Mouse (Mus musculus) macrophage (primary cell): Measurements from ENCODE around the gene Itsn2. TPM values are rescaled to one million over a fixed set of nuclear protein-coding genes. Genes with fewer than 3 reads are reported as not detected.
"Not testable (repeated sequence)": the region's sequence is repeated elsewhere in the genome, so short reads cannot be mapped to it uniquely, and the experiment has no call there.

ENCODE experiments used
- H3K27ac ChIP-seq: fragments of 350-480 bp; formaldehyde crosslinking; 2 replicates; pipeline ENCODE4 v1.9.0; 2021
- H3K36me3 ChIP-seq: fragments of 350-480 bp; formaldehyde crosslinking; 2 replicates; pipeline ENCODE4 v1.9.0; 2021; ENCODE audit errors: inconsistent target
- H3K4me3 ChIP-seq: fragments of 350-480 bp; formaldehyde crosslinking; 2 replicates; pipeline ENCODE4 v1.9.0; 2021; ENCODE audit errors: inconsistent target
- H3K79me2 ChIP-seq: fragments of 350-480 bp; formaldehyde crosslinking; 2 replicates; pipeline ENCODE4 v1.9.0; 2021; ENCODE audit errors: inconsistent target
- WGBS: methylation state at CpG from one replicate; pipeline ENCODE4 v1.1.7; 2026; ENCODE audit warnings: inconsistent platforms; ENCODE audit not compliant: missing documents; 5-methylcytosine and 5-hydroxymethylcytosine counted together
- polyA plus RNA-seq: library from polyadenylated mRNA; stranded (reverse); fragments of 250-400 nt; gene quantifications from 3 replicates; pipeline ENCODE4 v1.2.4, GENCODE M21; 2018; ENCODE audit warnings: inconsistent platforms

Gene Itsn2
- polyA plus RNA-seq, 1 experiment from 2014 or later: 104 TPM

DNA sequence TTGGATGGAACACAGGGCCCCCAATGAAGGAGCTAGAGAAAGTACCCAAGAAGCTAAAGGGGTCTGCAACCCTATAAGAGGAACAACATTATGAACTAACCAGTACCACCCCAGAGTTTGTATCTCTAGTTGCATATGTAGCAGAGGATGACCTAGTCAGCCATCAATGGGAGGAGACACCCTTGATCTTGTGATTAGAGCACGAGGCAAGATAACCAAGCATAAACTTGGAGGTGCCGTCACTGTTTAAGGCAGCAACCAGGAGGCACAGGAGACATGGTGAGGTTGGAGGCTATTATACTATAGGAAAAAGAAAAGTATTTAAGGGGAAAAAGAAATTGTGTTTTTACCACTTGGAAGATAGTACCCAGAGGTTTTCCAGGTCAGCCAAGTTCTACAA is 64.4 kb downstream of the Itsn2 start:
- H3K27ac ChIP-seq: no peak overlapping the region

DNA sequence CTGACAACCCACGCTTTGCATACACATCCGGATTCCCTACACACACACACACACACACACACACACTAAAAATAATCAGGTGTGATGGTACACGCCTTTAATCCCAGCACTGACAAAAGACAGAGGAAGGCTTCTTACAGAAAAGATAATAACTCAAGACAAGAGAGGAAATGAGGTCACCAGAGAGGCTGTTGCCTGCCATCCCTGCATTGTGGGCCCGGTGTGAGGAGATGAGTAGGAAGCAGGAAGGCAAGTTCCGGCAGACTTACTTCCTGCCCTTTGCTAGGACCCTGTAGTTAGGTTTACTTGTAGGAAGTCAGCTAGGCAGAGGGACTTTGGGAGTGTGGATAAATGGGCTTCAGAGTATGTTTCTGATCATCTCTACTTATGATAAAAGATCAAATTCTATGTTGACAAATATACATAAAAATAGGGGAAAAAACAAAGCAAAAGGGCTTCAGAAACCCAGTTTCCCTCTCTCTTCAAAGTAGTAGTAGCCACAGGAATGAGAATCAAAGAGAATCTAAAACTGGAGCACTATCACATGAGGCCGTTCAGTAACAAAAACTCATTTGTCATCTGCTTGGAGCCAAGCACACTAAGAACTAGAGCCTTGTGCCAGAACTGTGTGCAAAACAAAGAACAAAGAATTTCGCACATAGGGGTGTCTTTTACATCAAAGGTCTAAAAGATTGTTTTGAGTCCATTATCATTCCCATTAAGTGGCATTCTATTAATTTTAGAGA is 72.7 kb downstream of the Itsn2 start:
- Histone ChIP-seq H3K79me2 (no peaks in the 10 kb centered on the region), H3K36me3 (peaks cover 56% of the 10 kb centered on the region), H3K4me3 (no peak overlapping the region), H3K27ac (no peak overlapping the region)
- WGBS: 91% methylated on average over 7 of the region's 7 CpGs

More for the DNA sequence above, 64.4 kb downstream of the Itsn2 start:
- Histone ChIP-seq H3K79me2 (no peaks in the 10 kb centered on the region), H3K4me3 (no peak overlapping the region), H3K36me3 (peaks cover 74% of the 10 kb centered on the region)
- 94% methylated on average over 2 of the region's 2 CpGs for WGBS

DNA sequence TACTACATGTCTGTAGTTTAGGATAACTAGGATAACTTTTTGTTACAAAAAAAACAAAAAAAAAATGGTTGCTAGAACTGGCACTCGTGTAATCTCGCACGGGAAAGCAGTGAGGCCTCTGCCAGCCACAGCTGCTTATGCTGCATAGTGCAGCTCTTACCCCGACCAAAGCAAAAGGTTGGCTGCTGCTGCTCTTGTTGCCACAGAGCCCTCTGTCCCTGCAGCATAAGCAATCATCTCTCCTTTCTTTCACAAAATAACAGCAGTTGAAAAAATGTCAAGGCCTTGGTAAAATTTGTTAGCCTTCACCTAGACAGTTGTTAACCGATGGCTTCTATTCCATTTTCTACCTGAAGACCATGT is 73.2 kb downstream of the Itsn2 start:
- H3K4me3 ChIP-seq: no peak overlapping the region
- no peak overlapping the region for H3K27ac ChIP-seq
- H3K36me3 ChIP-seq: peaks cover 56% of the 10 kb centered on the region
- no peaks in the 10 kb centered on the region for H3K79me2 ChIP-seq
- 98% methylated on average over 5 of the region's 5 CpGs for WGBS

DNA sequence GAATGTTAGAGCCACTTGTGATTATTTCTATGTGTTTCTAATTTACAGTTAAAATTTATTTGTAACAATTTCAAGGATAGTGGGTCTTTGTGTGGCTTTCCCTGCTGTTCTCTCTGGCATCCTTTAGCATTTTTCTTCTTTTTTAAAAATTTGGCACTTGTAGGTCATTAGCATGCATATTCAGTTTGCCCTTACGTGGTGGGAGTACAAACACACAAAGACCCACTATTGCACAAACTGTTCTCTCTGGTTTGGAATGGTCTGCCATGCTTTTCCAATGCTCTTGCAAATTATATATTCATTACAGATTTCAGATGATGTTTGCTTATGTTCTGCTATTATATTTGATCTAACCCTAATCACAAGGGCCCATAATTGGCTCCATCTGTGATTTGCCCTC is 83.9 kb downstream of the Itsn2 start:
- WGBS: 100% methylated on average over 1 of the region's 1 CpGs
- H3K36me3 ChIP-seq: peaks cover 80% of the 10 kb centered on the region
- H3K4me3 ChIP-seq: no peak overlapping the region
- H3K79me2 ChIP-seq: no peaks in the 10 kb centered on the region
- no peak overlapping the region for H3K27ac ChIP-seq

DNA sequence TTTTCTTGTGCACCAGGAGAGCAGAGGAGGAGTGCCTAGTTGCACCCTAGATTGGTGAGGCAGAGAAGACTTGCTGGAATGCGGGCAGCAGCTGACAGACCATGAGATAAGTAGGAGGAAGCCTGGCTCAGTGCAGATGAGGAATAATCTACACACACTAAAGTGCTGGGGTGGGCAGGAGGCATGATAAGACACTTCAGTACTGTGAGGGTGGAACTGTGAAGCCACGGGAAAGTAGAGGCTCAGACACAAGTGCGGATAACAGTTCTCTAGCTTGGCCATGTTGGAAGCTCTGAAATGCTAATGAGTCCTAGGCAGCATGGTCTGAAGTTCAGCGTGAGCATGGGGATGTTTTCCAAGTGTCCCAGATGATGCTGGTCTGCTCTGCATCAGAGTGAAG is 87.5 kb downstream of the Itsn2 start:
- 91% methylated on average over 4 of the region's 4 CpGs for whole genome bisulfite sequencing
- H3K27ac ChIP-seq: no peak overlapping the region

DNA sequence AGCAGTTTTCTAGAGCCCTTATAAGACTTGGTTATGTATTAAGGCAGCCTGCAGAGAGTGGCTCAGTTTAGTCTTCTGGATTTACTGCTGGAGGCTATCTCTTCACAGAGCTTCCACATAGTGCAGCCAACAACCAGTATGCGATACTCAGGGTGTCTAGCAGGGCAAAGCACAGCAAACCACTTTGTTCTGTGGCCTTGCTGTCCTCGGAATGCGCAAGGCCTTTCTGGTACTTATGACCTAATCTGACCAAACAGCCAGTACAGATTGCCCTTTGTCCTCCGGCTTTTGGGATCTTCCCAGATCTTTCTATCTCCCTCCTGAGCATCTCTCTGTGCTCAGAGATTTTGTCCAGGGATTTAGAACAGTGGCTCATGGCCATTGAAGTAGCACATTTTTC is 93.0 kb downstream of the Itsn2 start:
- Histone ChIP-seq H3K27ac (no peak overlapping the region), H3K36me3 (peaks cover 67% of the 10 kb centered on the region), H3K4me3 (no peak overlapping the region), H3K79me2 (no peaks in the 10 kb centered on the region)
- 100% methylated on average over 4 of the region's 4 CpGs for WGBS

More for the DNA sequence above, 87.5 kb downstream of the Itsn2 start:
- H3K79me2 ChIP-seq: no peaks in the 10 kb centered on the region
- peaks cover 82% of the 10 kb centered on the region for H3K36me3 ChIP-seq
- no peak overlapping the region for H3K4me3 ChIP-seq

DNA sequence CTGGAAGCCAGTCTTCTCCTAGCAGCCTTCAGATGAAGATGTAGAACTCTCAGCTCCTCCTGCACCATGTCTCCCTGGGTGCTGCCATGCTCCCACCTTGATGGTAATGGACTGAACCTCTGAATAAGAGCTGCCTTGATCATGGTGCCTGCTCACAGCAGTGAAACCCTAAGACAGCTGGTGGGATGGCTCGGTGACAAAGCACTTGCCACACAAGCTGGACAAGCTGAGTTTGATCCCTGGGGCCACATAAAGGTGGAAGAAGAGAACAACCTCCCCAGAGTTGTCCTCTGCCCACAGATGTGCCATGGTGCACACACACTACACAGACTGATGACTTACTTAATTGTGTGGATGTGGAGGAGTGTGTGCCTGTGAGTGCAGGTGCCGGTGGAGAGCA is 95.9 kb downstream of the Itsn2 start:
- 94% methylated on average over 2 of the region's 2 CpGs for WGBS
- H3K4me3 ChIP-seq: no peak overlapping the region
- H3K27ac ChIP-seq: no peak overlapping the region
- H3K36me3 ChIP-seq: peaks cover 45% of the 10 kb centered on the region
- H3K79me2 ChIP-seq: no peaks in the 10 kb centered on the region

DNA sequence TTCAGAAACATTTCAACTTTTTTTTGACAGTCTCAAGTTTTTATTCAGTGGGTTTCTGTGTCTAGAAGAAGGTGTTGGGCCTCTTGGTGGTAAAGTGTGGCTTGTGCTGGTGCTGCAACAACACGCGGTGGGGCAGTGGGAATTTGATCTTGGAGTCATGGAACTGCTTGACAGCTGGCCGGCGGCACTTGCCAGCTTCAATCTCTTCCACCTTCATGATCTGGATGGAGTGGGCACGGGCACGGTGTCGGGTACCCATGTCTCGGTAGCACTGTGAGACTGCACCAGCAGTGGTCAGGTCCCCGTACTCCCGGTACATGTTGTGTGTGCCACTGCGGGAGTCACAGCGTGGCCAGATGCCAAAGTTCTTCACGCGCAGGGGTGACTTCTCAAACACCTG is 96.9 kb downstream of the Itsn2 start:
- 94% methylated on average over 14 of the region's 14 CpGs for WGBS
- Histone ChIP-seq H3K79me2 (no peaks in the 10 kb centered on the region), H3K4me3 (no peak overlapping the region), H3K27ac (no peak overlapping the region), H3K36me3 (peaks cover 37% of the 10 kb centered on the region)

DNA sequence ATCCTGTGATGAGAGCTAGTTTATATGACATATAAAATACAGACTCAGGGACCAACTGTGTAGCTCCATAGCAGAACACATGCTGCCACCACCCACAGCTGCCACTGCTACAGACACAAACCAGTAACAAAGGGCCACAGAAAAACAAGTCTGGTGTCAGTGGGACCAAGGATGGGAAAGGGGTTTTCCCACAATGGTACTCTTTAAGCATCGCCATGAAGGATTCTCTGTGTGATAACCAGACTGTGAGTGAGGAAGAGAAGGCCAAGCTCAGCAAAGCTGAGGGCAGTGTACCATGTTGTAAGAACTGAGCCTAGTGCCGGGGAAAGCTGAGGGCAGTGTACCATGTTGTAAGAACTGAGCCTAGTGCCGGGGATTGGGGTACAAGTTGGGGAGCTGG is 98.8 kb downstream of the Itsn2 start:
- Histone ChIP-seq H3K27ac (no peak overlapping the region), H3K4me3 (no peak overlapping the region), H3K36me3 (peaks cover 28% of the 10 kb centered on the region), H3K79me2 (no peaks in the 10 kb centered on the region)
- WGBS: 95% methylated on average over 3 of the region's 3 CpGs

DNA sequence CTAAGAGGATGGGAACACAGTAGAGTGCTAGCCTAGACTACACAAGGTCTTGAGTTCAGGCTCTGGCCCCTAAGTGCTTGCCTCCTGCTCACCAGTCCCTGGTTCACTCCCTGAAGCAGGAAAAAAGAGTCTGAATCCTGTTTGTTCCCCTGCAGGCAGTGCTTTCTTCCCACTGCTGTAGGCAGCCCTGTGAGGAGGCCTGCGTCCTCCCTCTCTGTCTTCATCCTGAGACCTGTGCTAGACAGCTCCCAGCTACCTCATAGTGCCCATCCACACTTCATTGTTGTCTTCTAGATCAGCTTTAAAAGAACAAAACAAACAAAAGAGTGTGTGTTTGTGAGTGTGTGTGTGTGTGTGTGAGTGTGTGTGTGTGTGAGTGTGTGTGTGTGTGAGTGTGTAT is 102.1 kb downstream of the Itsn2 start:
- Histone ChIP-seq H3K4me3 (no peak overlapping the region), H3K36me3 (peaks cover 39% of the 10 kb centered on the region), H3K79me2 (no peaks in the 10 kb centered on the region), H3K27ac (no peak overlapping the region)
- WGBS: 94% methylated on average over 1 of the region's 1 CpGs

DNA sequence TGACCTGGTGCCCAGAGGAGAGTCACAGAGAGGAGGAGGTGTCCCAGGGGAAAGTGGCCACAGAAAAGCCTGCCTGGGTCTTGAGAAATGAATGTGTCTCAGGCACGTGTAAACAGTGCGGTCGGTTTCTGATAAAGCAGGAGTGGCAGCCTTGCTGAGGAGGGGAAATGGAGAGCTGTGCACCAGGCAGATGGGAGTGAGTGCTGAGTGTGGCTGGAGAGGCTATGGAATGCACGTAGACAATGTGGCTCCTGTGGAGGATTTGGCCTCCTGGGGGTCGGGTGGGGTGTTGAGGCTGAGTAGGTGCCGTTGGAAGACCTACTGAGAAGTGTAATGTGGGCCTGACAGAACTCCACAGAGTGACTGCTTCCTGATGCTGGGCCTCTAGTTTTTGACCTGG is 113.2 kb downstream of the Itsn2 start:
- not testable (repeated sequence) for H3K79me2 ChIP-seq, H3K4me3 ChIP-seq, H3K27ac ChIP-seq
- WGBS: 98% methylated on average over 6 of the region's 6 CpGs
- peaks cover 68% of the 10 kb centered on the region for H3K36me3 ChIP-seq

DNA sequence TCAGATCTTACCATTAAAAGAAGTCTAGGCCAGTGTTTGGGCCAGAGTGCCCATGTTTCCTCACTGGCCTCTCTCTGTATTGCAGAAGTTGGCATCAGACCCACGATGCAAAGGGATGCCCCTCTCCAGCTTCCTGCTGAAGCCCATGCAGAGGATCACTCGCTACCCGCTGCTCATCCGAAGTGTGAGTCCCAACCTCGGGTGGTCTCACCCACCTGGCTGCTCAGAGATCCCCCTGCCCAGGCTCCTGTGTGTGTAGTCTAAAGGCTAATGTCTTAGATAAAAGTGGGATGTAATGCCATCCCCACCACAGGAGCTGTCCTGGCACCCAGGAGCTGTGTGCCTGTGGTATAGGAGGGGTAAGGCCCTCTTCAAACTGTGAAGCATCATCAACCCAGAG is 113.7 kb downstream of the Itsn2 start:
- Histone ChIP-seq H3K4me3 (no peak overlapping the region), H3K27ac (no peak overlapping the region), H3K79me2 (no peaks in the 10 kb centered on the region), H3K36me3 (peaks cover 67% of the 10 kb centered on the region)
- WGBS: 89% methylated on average over 5 of the region's 5 CpGs

DNA sequence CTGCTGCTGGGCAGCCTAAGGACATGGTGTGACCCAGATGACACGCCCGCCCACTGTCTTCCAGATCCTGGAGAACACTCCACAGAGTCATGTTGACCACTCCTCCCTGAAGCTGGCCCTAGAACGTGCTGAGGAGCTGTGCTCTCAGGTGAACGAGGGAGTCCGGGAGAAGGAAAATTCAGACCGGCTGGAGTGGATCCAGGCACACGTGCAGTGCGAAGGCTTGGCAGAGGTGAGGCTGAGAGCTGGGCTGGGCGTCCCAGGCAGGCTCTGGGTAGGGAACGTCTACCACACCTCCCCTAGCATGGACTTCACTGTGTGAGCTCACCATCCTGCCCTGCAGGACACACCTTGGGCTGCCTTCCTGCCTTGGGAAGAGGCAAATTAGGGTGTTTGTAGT is 114.5 kb downstream of the Itsn2 start:
- Histone ChIP-seq H3K4me3 (no peak overlapping the region), H3K36me3 (peaks cover 67% of the 10 kb centered on the region), H3K27ac (no peak overlapping the region), H3K79me2 (no peaks in the 10 kb centered on the region)
- 96% methylated on average over 10 of the region's 10 CpGs for WGBS

DNA sequence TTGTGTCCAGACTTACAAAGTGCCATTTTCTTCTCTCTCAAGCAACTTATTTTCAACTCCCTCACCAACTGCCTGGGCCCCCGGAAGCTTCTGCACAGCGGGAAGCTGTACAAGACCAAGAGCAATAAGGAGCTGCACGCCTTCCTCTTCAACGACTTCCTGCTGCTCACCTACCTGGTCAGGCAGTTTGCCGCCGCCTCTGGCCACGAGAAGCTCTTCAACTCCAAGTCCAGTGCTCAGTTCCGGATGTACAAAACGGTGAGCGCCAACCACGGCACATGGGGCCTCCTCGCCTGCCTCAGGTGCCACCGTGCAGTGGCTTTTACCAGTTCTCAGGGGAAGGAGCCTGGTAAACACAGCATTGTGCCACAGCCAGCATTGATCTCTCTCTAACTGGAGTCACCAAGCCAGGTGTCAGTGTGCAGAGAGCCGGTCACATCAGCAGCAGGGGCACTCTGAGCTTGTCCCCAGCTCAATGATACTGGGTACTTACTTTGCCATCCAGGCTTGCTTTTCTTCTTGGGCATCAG is 115.1 kb downstream of the Itsn2 start:
- H3K4me3 ChIP-seq: no peak overlapping the region
- WGBS: 70% methylated on average over 14 of the region's 14 CpGs
- no peaks in the 10 kb centered on the region for H3K79me2 ChIP-seq
- peaks cover 70% of the 10 kb centered on the region for H3K36me3 ChIP-seq
- no peak overlapping the region for H3K27ac ChIP-seq

DNA sequence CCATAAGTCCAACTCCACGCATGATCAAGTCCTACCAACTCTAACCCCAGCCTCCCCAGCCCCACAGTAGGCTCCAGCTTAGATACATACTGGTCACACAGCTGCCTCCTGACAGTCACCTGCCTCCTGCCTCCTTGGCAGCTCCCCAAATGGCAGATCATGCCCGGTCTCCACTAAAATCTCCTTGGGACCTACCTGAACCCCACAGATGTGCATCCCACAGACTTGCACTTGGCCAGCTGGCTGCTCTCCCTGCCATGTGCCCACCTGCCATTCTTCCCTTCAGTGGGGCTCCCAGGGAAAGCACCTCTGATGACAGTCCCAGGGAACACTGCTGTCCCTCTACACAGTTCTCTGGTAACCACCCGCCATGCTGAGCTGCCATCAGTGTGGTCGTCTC is 115.9 kb downstream of the Itsn2 start:
- Histone ChIP-seq H3K36me3 (peaks cover 74% of the 10 kb centered on the region), H3K79me2 (no peaks in the 10 kb centered on the region), H3K27ac (no peak overlapping the region), H3K4me3 (no peak overlapping the region)
- 84% methylated on average over 4 of the region's 4 CpGs for WGBS
